Mouse (Mus musculus): ENCODE measurements around the gene Cdc5l. TPM values are rescaled to one million over a fixed set of nuclear protein-coding genes. Genes with fewer than 3 reads are reported as not detected.
A peak's percentile ranks its signal among the peaks of the same experiment; 100 is the strongest.
"Not testable (repeated sequence)": the region's sequence is repeated elsewhere in the genome, so short reads cannot be mapped to it uniquely, and the experiment has no call there.

The Cdc5l gene
- total RNA-seq (2021): 10 to 100 TPM; 56.5 to 57.1 TPM

GRCm38 (mm10) chr17:45433419-45434261 lies at the start of gene Cdc5l:
Gene Cdc5l, minus strand, starts transcription at chr17:45433737.
- DNase-seq: peak; percentile 99
- intact Hi-C loops (cut with DNase I): no loop called here

- intact Hi-C loops (cut with DNase I): no loop called here
- no peak for DNase-seq
Observed at GRCm38 (mm10) chr17:45480429-45480828, 46.9 kb upstream of the Cdc5l start.

- intact Hi-C loops (cut with DNase I): loop anchor here (2.0 kb wide), 1 partner anchor 72 kb away; no protein-coding TSS in a partner anchor
- peak; percentile 89 for DNase-seq
Observed at GRCm38 (mm10) chr17:45478234-45478825, 44.8 kb upstream of the Cdc5l start.

- DNase-seq: peak; percentile 80
- intact Hi-C loops (cut with DNase I): no loop called here
Observed at GRCm38 (mm10) chr17:45474669-45475465, 41.3 kb upstream of the Cdc5l start, which contains the start of gene Spats1. Gene Spats1, minus strand, starts transcription at chr17:45475415.

GRCm38 (mm10) chr17:45474146-45474545 lies 40.6 kb upstream of the Cdc5l start:
- intact Hi-C loops (cut with DNase I): no loop called here
- DNase-seq: no peak

- DNase-seq: no peak
- intact Hi-C loops (cut with DNase I): no loop called here
Observed at GRCm38 (mm10) chr17:45473667-45474066, 40.1 kb upstream of the Cdc5l start.

GRCm38 (mm10) chr17:45470726-45471125 lies 37.2 kb upstream of the Cdc5l start:
- intact Hi-C loops (cut with DNase I): no loop called here
- DNase-seq: no peak

- intact Hi-C loops (cut with DNase I): no loop called here
- DNase-seq: no peak
Observed at GRCm38 (mm10) chr17:45468302-45468701, 34.8 kb upstream of the Cdc5l start.

GRCm38 (mm10) chr17:45466701-45467100 lies 33.2 kb upstream of the Cdc5l start:
- DNase-seq: no peak
- intact Hi-C loops (cut with DNase I): no loop called here

- intact Hi-C loops (cut with DNase I): no loop called here
- no peak for DNase-seq
Observed at GRCm38 (mm10) chr17:45464255-45464654, 30.7 kb upstream of the Cdc5l start.

- no peak for DNase-seq
- intact Hi-C loops (cut with DNase I): no loop called here
Observed at GRCm38 (mm10) chr17:45462506-45462905, 29.0 kb upstream of the Cdc5l start.

- no peak for DNase-seq
- intact Hi-C loops (cut with DNase I): no loop called here
Observed at GRCm38 (mm10) chr17:45459062-45459461, 25.5 kb upstream of the Cdc5l start.

GRCm38 (mm10) chr17:45458516-45458915 lies 25.0 kb upstream of the Cdc5l start:
- no peak for DNase-seq
- intact Hi-C loops (cut with DNase I): no loop called here

GRCm38 (mm10) chr17:45457487-45457886 lies 23.9 kb upstream of the Cdc5l start:
- intact Hi-C loops (cut with DNase I): no loop called here
- no peak for DNase-seq

GRCm38 (mm10) chr17:45456260-45457152 lies 23.0 kb upstream of the Cdc5l start:
- no peak for DNase-seq
- intact Hi-C loops (cut with DNase I): no loop called here

- intact Hi-C loops (cut with DNase I): not testable (repeated sequence)
Observed at GRCm38 (mm10) chr17:45455783-45456182, 22.2 kb upstream of the Cdc5l start.

GRCm38 (mm10) chr17:45454794-45455193 lies 21.3 kb upstream of the Cdc5l start:
- DNase-seq: no peak

More at GRCm38 (mm10) chr17:45455783-45456182, 22.2 kb upstream of the Cdc5l start:
- not testable (repeated sequence) for DNase-seq

GRCm38 (mm10) chr17:45452271-45452670 lies 18.7 kb upstream of the Cdc5l start:
- peak; percentile 55 for DNase-seq
- intact Hi-C loops (cut with DNase I): no loop called here

More at GRCm38 (mm10) chr17:45454794-45455193, 21.3 kb upstream of the Cdc5l start:
- intact Hi-C loops (cut with DNase I): no loop called here

GRCm38 (mm10) chr17:45450153-45450552 lies 16.6 kb upstream of the Cdc5l start:
- intact Hi-C loops (cut with DNase I): no loop called here
- no peak for DNase-seq

GRCm38 (mm10) chr17:45449586-45449985 lies 16.0 kb upstream of the Cdc5l start:
- intact Hi-C loops (cut with DNase I): no loop called here
- no peak for DNase-seq
